Mouse (Mus musculus) right cerebral cortex, postnatal 14 days (tissue): ENCODE measurements at regions not wholly inside any gene's neighbourhood (a gene's known extent, or its start where the extent isn't known, plus 50 kb on each side); places are given as distances from the start of the nearest gene placed in this dataset.
"Not testable (repeated sequence)": the region's sequence is repeated elsewhere in the genome, so short reads cannot be mapped to it uniquely, and the experiment has no call there.

Experiments
- DNase-seq: peaks from one replicate; pipeline ENCODE4 v3.0.0; 2022

- DNase-seq = no peak
These were observed 58.0 kb upstream of the Dmrta1 start for GRCm38 (mm10) chr4:89621260-89621659.

GRCm38 (mm10) chr4:89604721-89605120 lies 74.5 kb upstream of the Dmrta1 start:
- DNase-seq = no peak

GRCm38 (mm10) chr4:89575529-89575928 lies 103.7 kb upstream of the Dmrta1 start:
- peak; percentile 67 for DNase-seq

GRCm38 (mm10) chr4:89554711-89555466 lies 124.3 kb upstream of the Dmrta1 start:
- DNase-seq = no peak

- no peak for DNase-seq
These were observed 126.7 kb upstream of the Dmrta1 start for GRCm38 (mm10) chr4:89552556-89552955.

GRCm38 (mm10) chr4:89550515-89550914 lies 128.7 kb upstream of the Dmrta1 start:
- DNase-seq = no peak

- peak; percentile 56 for DNase-seq
These were observed 146.8 kb upstream of the Dmrta1 start for GRCm38 (mm10) chr4:89532462-89532861.

GRCm38 (mm10) chr4:89530050-89530911 lies 149.0 kb upstream of the Dmrta1 start:
- DNase-seq = no peak

GRCm38 (mm10) chr4:89527966-89528365 lies 151.3 kb upstream of the Dmrta1 start:
- DNase-seq = no peak

- no peak for DNase-seq
These were observed 151.9 kb upstream of the Dmrta1 start for GRCm38 (mm10) chr4:89527326-89527725.

GRCm38 (mm10) chr4:89525525-89525924 lies 153.7 kb upstream of the Dmrta1 start:
- DNase-seq = not testable (repeated sequence)

GRCm38 (mm10) chr4:89524260-89525200 lies 154.7 kb upstream of the Dmrta1 start:
- DNase-seq = peak; percentile 43

- DNase-seq = no peak
These were observed 155.6 kb upstream of the Dmrta1 start for GRCm38 (mm10) chr4:89523423-89524259.

GRCm38 (mm10) chr4:89518027-89518426 lies 161.2 kb upstream of the Dmrta1 start:
- DNase-seq = no peak

GRCm38 (mm10) chr4:89515823-89516411 lies 163.3 kb upstream of the Dmrta1 start:
- DNase-seq = no peak

GRCm38 (mm10) chr4:89514981-89515380 lies 164.3 kb upstream of the Dmrta1 start:
- DNase-seq = no peak

- no peak for DNase-seq
These were observed 168.6 kb upstream of the Dmrta1 start for GRCm38 (mm10) chr4:89510593-89510992.

- DNase-seq = no peak
These were observed 169.4 kb upstream of the Dmrta1 start for GRCm38 (mm10) chr4:89509655-89510391.

GRCm38 (mm10) chr4:89508103-89508763 lies 171.0 kb upstream of the Dmrta1 start:
- DNase-seq = no peak

GRCm38 (mm10) chr4:89505368-89505819 lies 173.8 kb upstream of the Dmrta1 start:
- DNase-seq = no peak
